Mouse (Mus musculus) limb, embryonic 14.5 days (tissue): ENCODE results near the gene Cox10. TPM values are rescaled to one million over a fixed set of nuclear protein-coding genes. Genes with fewer than 3 reads are reported as not detected.
A peak's percentile ranks its signal among the peaks of the same experiment; 100 is the strongest.

Source experiments
- ATAC-seq: fragments of 200-750 bp; cut with Nextera tagmentation; 2 replicates; pipeline ENCODE4 v1.8.0; 2017; ENCODE audit warnings: low read depth, moderate number of reproducible peaks, moderate TSS enrichment; ENCODE audit not compliant: low FRiP score
- DNase-seq: peaks from one replicate; pipeline ENCODE4 v3.0.0-alpha.2; 2015; ENCODE audit warnings: low spot score
- H3K27ac ChIP-seq: fragments of 300-500 bp; sonication (generic); replicated peaks from 2 replicates; pipeline ENCODE4 v1.5.1; 2014; ENCODE audit warnings: low read depth, mild to moderate bottlenecking, low read length, moderate library complexity, mixed read lengths
- H3K27me3 ChIP-seq: fragments of 300-500 bp; sonication (generic); 2 replicates; pipeline ENCODE4 v1.6.1; 2014; ENCODE audit warnings: low read length, mixed read lengths; ENCODE audit not compliant: control insufficient read depth, insufficient read depth
- H3K36me3 ChIP-seq: fragments of 300-500 bp; sonication (generic); 2 replicates; pipeline ENCODE4 v1.6.1; 2014; ENCODE audit warnings: mild to moderate bottlenecking, low read length, moderate library complexity, mixed read lengths; ENCODE audit not compliant: control insufficient read depth, insufficient read depth
- H3K4me1 ChIP-seq: fragments of 300-500 bp; sonication (generic); 2 replicates; pipeline ENCODE4 v1.6.1; 2014; ENCODE audit warnings: antibody characterized with exemption, low read length, mixed read lengths; ENCODE audit not compliant: control insufficient read depth, insufficient read depth
- H3K4me2 ChIP-seq: fragments of 300-500 bp; sonication (generic); replicated peaks from 2 replicates; pipeline ENCODE4 v1.6.1; 2014; ENCODE audit warnings: low read depth, mild to moderate bottlenecking, low read length, moderate library complexity; ENCODE audit not compliant: severe bottlenecking
- H3K4me3 ChIP-seq: fragments of 300-500 bp; sonication (generic); replicated peaks from 2 replicates; pipeline ENCODE4 v1.5.1; 2014; ENCODE audit warnings: low read length
- H3K9ac ChIP-seq: fragments of 300-500 bp; sonication (generic); 2 replicates; pipeline ENCODE4 v1.6.1; 2014; ENCODE audit warnings: mild to moderate bottlenecking, low read depth, low read length, moderate library complexity; ENCODE audit not compliant: severe bottlenecking
- H3K9me3 ChIP-seq: fragments of 300-500 bp; sonication (generic); 2 replicates; pipeline ENCODE4 v1.6.1; 2016; ENCODE audit warnings: low read length; ENCODE audit not compliant: control insufficient read depth
- POLR2A ChIP-seq: fragments of 200-500 bp; IDR thresholded peaks from 2 replicates; pipeline ENCODE4 v1.8.0; 2012; ENCODE audit warnings: inconsistent platforms, mild to moderate bottlenecking, moderate library complexity, borderline replicate concordance; ENCODE audit not compliant: insufficient read depth, insufficient read length; ENCODE audit errors: extremely low read depth
- WGBS: fragments of 180-500 bp; shearing (Covaris S2); extraction: QIAGEN DNeasy Blood & Tissue Kit; methylation state at CpG from one replicate; pipeline ENCODE4 v1.1.7; 2014; 5-methylcytosine and 5-hydroxymethylcytosine counted together
- polyA plus RNA-seq, 2 experiments: library from polyadenylated mRNA; depleted of rRNA in 1 of 2; stranded (reverse) in 1 of 2; unstranded in 1 of 2; fragments of >200 nt; fragmentation: Nextera tagmentation in 1 of 2; extraction: Ambion mirVana in 1 of 2; gene quantifications; 2 replicates each; pipeline versions ENCODE4 v1.2.1 to v1.2.3; 2012 to 2014

Gene Cox10
- polyA plus RNA-seq, 2 experiments, result 13.3 to 20.6 TPM

DNA sequence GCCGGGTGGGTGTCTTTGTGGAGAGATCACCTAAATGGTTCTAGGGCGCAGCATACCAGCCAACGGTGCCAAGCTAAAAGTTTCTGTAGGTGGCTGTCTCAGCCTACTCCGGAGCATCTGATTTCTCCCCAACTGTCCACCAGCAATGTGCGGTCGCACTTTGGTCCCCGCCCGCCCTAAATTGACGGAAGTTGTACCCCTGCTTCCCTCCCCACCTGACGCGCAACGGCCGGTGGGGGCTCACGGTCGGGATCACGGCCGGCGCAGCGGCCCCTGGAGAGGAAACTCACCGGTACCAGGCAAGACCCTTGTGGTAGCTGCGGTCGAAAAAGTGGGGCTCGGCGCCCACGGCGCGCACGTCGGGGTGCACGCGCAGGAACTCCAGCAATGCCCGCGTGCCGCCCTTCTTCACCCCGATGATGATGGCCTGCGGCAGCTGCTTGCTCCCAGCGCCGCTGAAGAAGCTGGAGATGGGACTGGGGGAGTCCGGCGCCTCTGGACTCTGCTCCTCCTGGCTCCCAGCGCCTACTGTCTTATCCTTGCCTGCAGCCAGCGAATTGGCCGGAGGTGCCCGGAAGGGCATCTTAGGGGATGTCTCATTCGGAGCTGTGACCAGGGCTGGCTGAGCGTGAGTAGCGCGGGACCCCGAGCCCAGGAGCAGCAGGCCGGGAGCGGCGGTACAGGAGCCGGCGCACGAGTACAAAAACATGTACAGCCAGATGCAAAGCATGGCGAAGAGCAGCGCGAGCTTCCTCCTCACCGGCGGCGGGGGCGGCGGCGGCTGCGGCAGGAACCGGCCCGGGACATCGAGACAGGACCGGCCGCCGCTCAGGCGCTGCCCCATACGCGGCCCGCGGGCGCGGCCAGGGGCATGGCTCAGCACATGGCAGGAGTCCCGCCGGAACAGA lies 158.0 kb downstream of the Cox10 start:
- H3K36me3 ChIP-seq, result no peaks in the 10 kb centered on the region
- peak overlapping the region; percentile 63 for H3K4me3 ChIP-seq
- DNase-seq (no peak), ATAC-seq (0 out of 2 replicates have a peak, but pooled peaks have one; percentile 1)
- no peaks in the 10 kb centered on the region for H3K9me3 ChIP-seq
- WGBS, result 1% methylated on average over 45 of the region's 80 CpGs
- TF ChIP-seq POLR2A, result no peak
- H3K4me2 ChIP-seq, result peak overlapping the region; percentile 89
- peak overlapping the region; percentile 77 for H3K9ac ChIP-seq
- peaks cover 23% of the 10 kb centered on the region for H3K4me1 ChIP-seq
- peaks cover 59% of the 10 kb centered on the region for H3K27me3 ChIP-seq
- peak overlapping the region; percentile 74 for H3K27ac ChIP-seq

DNA sequence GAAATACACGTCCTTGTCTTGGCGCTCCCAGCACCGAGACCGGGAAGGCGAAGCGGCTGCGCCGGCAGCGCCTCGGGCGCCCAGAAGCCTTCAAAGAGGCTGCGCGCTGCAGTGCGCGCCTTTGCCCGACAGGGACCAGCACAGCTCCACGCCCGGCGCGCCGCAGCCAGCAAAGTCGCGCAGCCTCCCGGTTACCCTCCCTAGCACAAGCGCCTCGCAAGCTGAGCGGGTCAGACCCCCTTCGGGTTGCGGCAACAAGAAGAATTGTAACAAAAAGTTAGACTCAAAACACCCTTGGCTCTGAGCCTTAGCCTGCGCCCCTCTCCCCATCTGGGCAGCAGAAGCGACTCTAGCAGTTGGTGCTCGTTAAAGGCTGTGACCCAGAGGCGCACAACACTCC lies 158.7 kb downstream of the Cox10 start:
- Histone ChIP-seq H3K4me2 (peak overlapping the region; percentile 89), H3K9ac (peak overlapping the region; percentile 77), H3K9me3 (no peaks in the 10 kb centered on the region), H3K36me3 (no peaks in the 10 kb centered on the region), H3K4me1 (peaks cover 23% of the 10 kb centered on the region), H3K27me3 (peaks cover 51% of the 10 kb centered on the region), H3K27ac (peak overlapping the region; percentile 74), H3K4me3 (peak overlapping the region; percentile 63)
- DNase-seq, result peak; percentile 89
- whole genome bisulfite sequencing, result under 1% methylated on average over 31 of the region's 33 CpGs
- ATAC-seq, result peak; percentile 44; the same call in 1 of the 2 replicates
- TF ChIP-seq POLR2A, result no peak

DNA sequence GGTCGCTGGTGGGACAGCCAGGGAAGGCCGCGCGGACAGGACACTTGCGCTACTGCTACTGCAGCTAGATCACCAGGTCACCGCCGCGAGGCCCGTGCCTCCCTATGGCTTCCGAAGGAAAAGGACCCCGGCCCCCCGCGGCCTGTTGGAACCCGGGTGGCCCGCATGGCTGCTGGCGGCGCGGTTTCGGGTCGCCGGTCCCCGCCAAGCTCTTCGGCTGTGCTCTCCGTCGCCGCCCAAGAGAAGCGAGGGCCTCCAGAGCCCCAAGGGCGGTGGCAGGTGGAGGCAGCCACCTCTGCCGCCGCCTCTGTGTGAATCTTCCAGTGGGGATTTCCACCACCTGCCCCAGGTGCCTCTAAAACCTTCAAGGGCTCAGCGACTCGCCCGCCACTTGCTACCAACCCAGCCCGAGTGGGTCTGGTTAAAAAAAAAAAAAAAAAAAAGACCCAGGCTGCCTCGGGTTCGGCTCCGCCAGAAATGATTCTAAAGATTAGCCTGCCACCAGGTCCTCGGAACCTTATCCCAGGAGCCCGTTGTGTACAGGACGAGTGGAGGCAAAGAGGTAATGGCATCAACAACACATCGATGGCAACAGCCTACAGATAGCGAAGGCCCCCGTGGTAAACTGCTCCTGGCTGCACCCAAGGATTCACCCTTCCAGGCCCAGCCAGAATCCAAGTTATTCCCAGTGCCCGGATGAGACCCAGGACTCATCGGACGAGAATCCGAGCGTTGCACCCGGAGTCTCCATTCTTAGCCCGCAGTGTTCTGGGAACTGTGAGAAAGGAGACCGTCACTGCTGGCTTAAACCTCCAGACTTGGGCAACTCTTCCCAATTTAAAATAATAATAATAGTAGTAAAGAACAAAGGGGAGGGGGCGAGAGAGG lies 159.8 kb downstream of the Cox10 start:
- H3K36me3 ChIP-seq, result no peaks in the 10 kb centered on the region
- peak overlapping the region; percentile 89 for H3K4me2 ChIP-seq
- H3K27ac ChIP-seq, result peak overlapping the region; percentile 72
- peaks cover 41% of the 10 kb centered on the region for H3K27me3 ChIP-seq
- 2% methylated on average over 49 of the region's 52 CpGs for WGBS
- H3K9ac ChIP-seq, result peak overlapping the region; percentile 77
- ATAC-seq, result no peak
- no peak for TF ChIP-seq POLR2A
- H3K9me3 ChIP-seq, result no peaks in the 10 kb centered on the region
- H3K4me3 ChIP-seq, result peak overlapping the region; percentile 63
- peaks cover 25% of the 10 kb centered on the region for H3K4me1 ChIP-seq
- no peak for DNase-seq

DNA sequence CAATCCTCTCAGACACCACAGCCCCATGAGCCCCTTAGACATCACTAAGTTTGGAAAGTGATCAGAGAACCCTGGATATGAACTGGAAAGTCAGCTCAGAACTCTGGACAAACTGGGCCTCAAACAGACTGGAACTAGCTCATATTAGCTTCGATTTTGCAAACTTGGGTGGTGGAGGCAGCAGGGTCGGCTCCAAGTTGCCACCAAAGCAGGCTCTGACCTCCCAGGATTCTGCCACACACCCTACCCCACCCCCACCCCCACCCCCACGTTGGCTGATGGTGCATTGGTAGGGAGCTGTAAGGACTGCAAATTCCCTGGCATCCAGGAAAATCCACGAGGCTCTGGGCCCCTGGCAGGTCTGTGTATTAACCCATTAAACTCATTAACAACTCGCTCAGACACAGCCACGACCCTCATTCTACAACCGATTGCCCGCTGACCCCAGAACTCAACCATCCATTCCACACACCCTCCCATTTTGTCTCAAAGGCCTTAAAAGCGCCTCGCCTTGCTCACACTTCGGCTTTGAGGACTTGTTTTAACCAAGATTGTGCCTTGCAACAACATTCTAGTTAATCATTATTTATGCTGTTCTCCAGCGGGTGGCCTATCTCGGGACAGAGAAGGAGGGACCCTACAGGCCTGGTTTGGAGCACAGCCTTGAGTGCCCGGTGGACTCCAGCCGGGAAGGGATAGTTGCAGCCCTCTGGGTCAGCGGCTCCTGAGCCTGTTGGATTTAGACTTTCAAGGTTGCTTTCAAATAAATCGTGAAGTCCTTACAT lies 160.8 kb downstream of the Cox10 start:
- H3K27ac ChIP-seq, result no peak overlapping the region; the same call in 1 of the 2 replicates
- H3K9me3 ChIP-seq, result no peaks in the 10 kb centered on the region
- H3K27me3 ChIP-seq, result peaks cover 34% of the 10 kb centered on the region
- ATAC-seq, result no peak
- no peak for TF ChIP-seq POLR2A
- peak overlapping the region; percentile 77 for H3K9ac ChIP-seq
- H3K4me1 ChIP-seq, result peaks cover 30% of the 10 kb centered on the region
- peak overlapping the region; percentile 63 for H3K4me3 ChIP-seq
- no peak for DNase-seq
- H3K4me2 ChIP-seq, result peak overlapping the region; percentile 89
- H3K36me3 ChIP-seq, result no peaks in the 10 kb centered on the region
- WGBS, result 19% methylated on average over 17 of the region's 17 CpGs
